Mouse (Mus musculus) hindbrain, embryonic 14.5 days (tissue): ENCODE measurements at regions not wholly inside any gene's neighbourhood (a gene's known extent, or its start where the extent isn't known, plus 50 kb on each side); places are given as distances from the start of the nearest gene placed in this dataset.

ENCODE experiments used
- ATAC-seq: fragments of 200-750 bp; cut with Nextera tagmentation; 2 replicates; pipeline ENCODE4 v1.8.0; 2017; ENCODE audit warnings: moderate number of reproducible peaks, mild to moderate bottlenecking, moderate TSS enrichment, moderate library complexity; ENCODE audit not compliant: low FRiP score
- DNase-seq: peaks from one replicate; pipeline ENCODE4 v3.0.0-alpha.2; 2015; ENCODE audit warnings: low spot score
- H3K27ac ChIP-seq: fragments of 300-500 bp; sonication (generic); 2 replicates; pipeline ENCODE4 v1.5.1; 2014; ENCODE audit warnings: mild to moderate bottlenecking, moderate library complexity
- H3K27me3 ChIP-seq: fragments of 300-500 bp; sonication (generic); 2 replicates; pipeline ENCODE4 v1.6.1; 2014; ENCODE audit warnings: mild to moderate bottlenecking, low read length, mixed read lengths; ENCODE audit not compliant: control insufficient read depth, insufficient read depth
- H3K36me3 ChIP-seq: fragments of 300-500 bp; sonication (generic); replicated peaks from 2 replicates; pipeline ENCODE4 v1.6.1; 2014; ENCODE audit not compliant: control insufficient read depth, insufficient read depth
- H3K4me1 ChIP-seq: fragments of 300-500 bp; sonication (generic); replicated peaks from 2 replicates; pipeline ENCODE4 v1.6.1; 2014; ENCODE audit warnings: antibody characterized with exemption, low read length, mixed read lengths; ENCODE audit not compliant: control insufficient read depth, insufficient read depth
- H3K4me2 ChIP-seq: fragments of 300-500 bp; sonication (generic); replicated peaks from 2 replicates; pipeline ENCODE4 v1.6.1; 2014; ENCODE audit warnings: mild to moderate bottlenecking, moderate library complexity
- H3K4me3 ChIP-seq: fragments of 300-500 bp; sonication (generic); replicated peaks from 2 replicates; pipeline ENCODE4 v1.5.1; 2014; ENCODE audit warnings: mild to moderate bottlenecking, low read length
- H3K9ac ChIP-seq: fragments of 300-500 bp; sonication (generic); 2 replicates; pipeline ENCODE4 v1.6.1; 2014
- H3K9me3 ChIP-seq: fragments of 300-500 bp; sonication (generic); 2 replicates; pipeline ENCODE4 v1.6.1; 2016; ENCODE audit warnings: low read length; ENCODE audit not compliant: control insufficient read depth
- WGBS: fragments of 180-500 bp; shearing (Covaris S2); extraction: QIAGEN DNeasy Blood & Tissue Kit; methylation state at CpG from one replicate; pipeline ENCODE4 v1.1.7; 2014; 5-methylcytosine and 5-hydroxymethylcytosine counted together

DNA sequence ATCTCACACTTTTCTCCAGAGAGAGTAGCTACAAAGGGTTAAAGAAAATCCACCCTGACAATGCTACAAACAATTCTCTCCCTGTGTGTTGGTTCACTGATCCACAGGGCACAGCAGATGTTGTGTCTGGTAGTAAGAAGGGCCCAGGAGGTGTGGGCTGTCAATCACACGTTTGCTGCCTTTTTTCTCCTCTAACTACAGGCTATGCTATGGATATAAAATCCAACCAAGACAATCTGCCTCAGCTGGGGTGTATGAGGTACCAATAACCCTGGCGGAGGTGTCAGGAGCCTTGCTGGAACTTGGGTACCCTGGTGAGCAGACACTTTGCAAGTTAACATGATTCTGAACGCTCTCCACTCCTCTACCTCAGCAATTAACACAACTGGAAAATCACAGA, 1002.1 kb upstream of the Pou3f2 start:
- Histone ChIP-seq H3K27me3 (no peaks in the 10 kb centered on the region), H3K27ac (peak overlapping the region; percentile 38; the same call in 1 of the 2 replicates), H3K4me3 (no peak overlapping the region), H3K4me2 (no peak overlapping the region; the same call in 1 of the 2 replicates), H3K36me3 (no peaks in the 10 kb centered on the region), H3K9me3 (no peaks in the 10 kb centered on the region), H3K4me1 (no peaks in the 10 kb centered on the region), H3K9ac (no peak overlapping the region)
- WGBS: 3% methylated on average over 3 of the region's 3 CpGs
- ATAC-seq (peak; percentile 82; the same call in 1 of the 2 replicates), DNase-seq (no peak)

DNA sequence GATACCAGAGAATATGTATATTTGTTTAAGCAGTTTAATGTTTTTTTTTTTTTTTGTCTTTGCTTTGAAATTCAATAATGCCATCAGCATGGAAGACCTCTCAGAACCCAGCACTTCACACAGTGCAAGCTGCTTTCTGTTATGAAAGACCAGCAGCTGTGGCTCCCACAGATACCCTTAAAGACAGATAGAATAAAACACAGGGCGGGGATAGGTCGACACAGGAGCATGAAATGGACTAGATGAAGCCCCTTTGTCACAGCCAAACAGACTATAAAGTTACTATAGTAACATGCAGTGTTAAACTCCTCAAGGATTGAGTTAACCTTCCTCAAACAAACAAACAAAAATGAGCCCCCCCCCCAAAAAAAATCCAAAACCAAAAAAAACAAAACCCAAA, 1003.1 kb upstream of the Pou3f2 start:
- Histone ChIP-seq H3K27ac (no peak overlapping the region), H3K36me3 (no peaks in the 10 kb centered on the region), H3K9ac (no peak overlapping the region), H3K9me3 (no peaks in the 10 kb centered on the region), H3K27me3 (no peaks in the 10 kb centered on the region), H3K4me1 (no peaks in the 10 kb centered on the region), H3K4me2 (no peak overlapping the region), H3K4me3 (no peak overlapping the region)
- peak; percentile 53; the same call in 1 of the 2 replicates for ATAC-seq
- WGBS: 10% methylated on average over 2 of the region's 2 CpGs
- no peak for DNase-seq

DNA sequence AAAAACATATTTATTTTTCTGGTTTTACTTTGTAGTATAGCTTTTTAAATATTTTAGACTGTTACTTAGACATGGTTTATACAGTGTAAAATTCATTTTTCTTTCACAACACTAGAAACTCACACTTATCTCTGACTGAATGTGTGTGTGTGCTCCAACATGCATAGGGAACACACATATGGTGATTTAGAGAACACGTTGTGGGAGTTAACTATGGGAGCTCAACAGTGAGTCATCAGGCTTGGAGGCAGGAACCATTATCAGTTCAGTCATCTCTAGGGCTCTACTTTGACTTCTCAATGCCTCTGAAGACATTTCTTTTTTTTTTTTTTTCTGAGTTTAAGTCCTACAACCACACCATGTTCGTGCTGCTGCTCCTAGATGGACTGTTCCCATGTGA, 997.5 kb upstream of the Mms22l start:
- Histone ChIP-seq H3K4me2 (no peak overlapping the region), H3K9me3 (no peaks in the 10 kb centered on the region), H3K27ac (no peak overlapping the region), H3K27me3 (no peaks in the 10 kb centered on the region), H3K36me3 (no peaks in the 10 kb centered on the region), H3K9ac (no peak overlapping the region), H3K4me1 (no peaks in the 10 kb centered on the region), H3K4me3 (no peak overlapping the region)
- 85% methylated on average over 2 of the region's 2 CpGs for WGBS
- no peak for ATAC-seq
- DNase-seq: no peak

DNA sequence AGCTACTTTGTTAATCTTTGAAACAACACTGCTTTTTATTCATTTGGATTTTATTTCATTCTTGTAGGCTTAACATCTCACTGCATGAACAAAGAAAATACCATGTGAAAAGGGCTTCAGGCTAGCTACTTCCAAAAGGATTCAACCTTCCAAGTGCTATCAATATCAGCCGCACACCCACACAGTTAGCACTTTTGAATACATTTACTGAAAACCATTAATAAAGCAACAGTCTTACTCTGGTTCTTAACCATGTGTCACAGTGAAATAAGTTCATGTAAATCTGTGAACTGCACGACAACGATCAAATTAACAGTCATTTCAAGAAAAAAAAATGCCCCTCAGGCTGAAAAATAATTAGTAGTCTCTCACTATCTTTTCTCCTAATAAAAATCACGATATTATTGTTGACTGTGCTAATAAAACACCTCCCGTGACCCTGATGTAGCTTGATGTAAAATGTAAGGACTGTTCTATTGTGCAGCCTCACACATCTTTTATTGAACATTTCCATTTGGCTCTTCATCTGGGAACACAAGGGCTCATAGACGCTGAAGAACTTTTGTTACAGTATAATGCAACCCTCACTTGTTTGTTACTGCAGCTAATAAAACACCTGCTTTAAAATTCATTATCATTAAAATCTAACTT, 991.4 kb upstream of the Mms22l start:
- Histone ChIP-seq H3K27me3 (no peaks in the 10 kb centered on the region), H3K27ac (no peak overlapping the region), H3K36me3 (no peaks in the 10 kb centered on the region), H3K9ac (no peak overlapping the region), H3K4me1 (no peaks in the 10 kb centered on the region), H3K9me3 (no peaks in the 10 kb centered on the region), H3K4me3 (no peak overlapping the region), H3K4me2 (no peak overlapping the region)
- WGBS: 49% methylated on average over 6 of the region's 6 CpGs
- DNase-seq: no peak
- no peak for ATAC-seq

- no peaks in the 10 kb centered on the region for H3K36me3 ChIP-seq
- no peaks in the 10 kb centered on the region for H3K9me3 ChIP-seq
- DNase-seq (no peak), ATAC-seq (no peak)
- H3K4me2 ChIP-seq: no peak overlapping the region
- peaks cover 12% of the 10 kb centered on the region; the same call in 1 of the 2 replicates for H3K4me1 ChIP-seq
- no peak overlapping the region for H3K27ac ChIP-seq
- no peaks in the 10 kb centered on the region for H3K27me3 ChIP-seq
- WGBS: 22% methylated on average over 4 of the region's 4 CpGs
- H3K9ac ChIP-seq: no peak overlapping the region
- no peak overlapping the region for H3K4me3 ChIP-seq
Observed at GRCm38 (mm10) chr4:23510873-23511272, 985.4 kb upstream of the Mms22l start.

DNA sequence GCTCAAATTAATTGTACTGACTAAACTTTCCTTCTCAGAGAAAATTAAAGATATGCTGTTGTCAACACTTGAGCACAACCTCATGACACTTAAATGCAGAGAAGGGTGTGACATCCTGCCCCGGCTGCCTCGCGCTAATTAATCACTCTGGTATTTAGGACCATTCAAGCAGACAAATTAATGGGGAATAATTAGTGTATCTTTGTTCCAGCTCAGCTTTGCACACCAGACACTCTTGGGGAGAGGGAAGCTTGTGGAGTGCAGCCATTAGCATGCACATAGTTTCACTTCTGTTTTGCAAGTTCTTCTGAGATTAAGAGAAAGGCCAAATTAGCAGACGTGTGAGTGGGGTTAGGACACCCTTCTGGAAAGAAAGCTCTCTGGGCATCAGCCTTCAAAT, 984.2 kb upstream of the Mms22l start:
- DNase-seq: peak; percentile 33
- Histone ChIP-seq H3K27me3 (no peaks in the 10 kb centered on the region), H3K4me1 (peaks cover 12% of the 10 kb centered on the region; the same call in 1 of the 2 replicates), H3K27ac (no peak overlapping the region), H3K36me3 (no peaks in the 10 kb centered on the region), H3K9ac (no peak overlapping the region), H3K4me3 (no peak overlapping the region), H3K9me3 (no peaks in the 10 kb centered on the region), H3K4me2 (no peak overlapping the region)
- 20% methylated on average over 4 of the region's 4 CpGs for WGBS
- ATAC-seq: peak; percentile 49; the same call in 1 of the 2 replicates

DNA sequence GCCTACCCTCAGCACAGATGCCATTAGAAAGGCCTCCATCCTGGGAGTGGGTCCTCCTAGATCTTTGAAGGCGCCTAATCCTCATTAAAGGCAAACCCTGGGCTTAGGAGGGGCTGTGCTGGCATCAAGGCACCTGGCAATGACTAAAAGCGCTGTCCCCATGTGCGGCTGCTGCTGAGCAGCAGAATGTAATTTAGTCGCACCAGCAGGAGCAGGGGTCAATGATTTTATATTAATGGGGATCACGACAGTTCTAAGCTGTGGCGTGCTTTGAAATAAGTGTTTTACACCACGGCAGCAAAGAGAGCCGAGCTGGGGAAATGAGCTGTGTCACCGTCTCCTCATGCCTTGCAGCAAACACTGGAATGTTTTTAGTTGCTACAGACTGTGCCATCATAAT, 982.3 kb upstream of the Mms22l start:
- peak overlapping the region; percentile 32; the same call in 1 of the 2 replicates for H3K9ac ChIP-seq
- peaks cover 12% of the 10 kb centered on the region; the same call in 1 of the 2 replicates for H3K4me1 ChIP-seq

More for the DNA sequence above, 982.3 kb upstream of the Mms22l start:
- peak overlapping the region; percentile 39; the same call in 1 of the 2 replicates for H3K27ac ChIP-seq
- ATAC-seq (peak; percentile 73; the same call in 1 of the 2 replicates), DNase-seq (peak; percentile 49)
- H3K9me3 ChIP-seq: peaks cover 2% of the 10 kb centered on the region; the same call in 1 of the 2 replicates
- H3K4me3 ChIP-seq: no peak overlapping the region
- no peaks in the 10 kb centered on the region for H3K27me3 ChIP-seq
- H3K4me2 ChIP-seq: peak overlapping the region; percentile 26
- no peaks in the 10 kb centered on the region for H3K36me3 ChIP-seq
- WGBS: 17% methylated on average over 9 of the region's 9 CpGs
